Mouse (Mus musculus): ENCODE measurements around the gene Dmwd.

The Dmwd gene

DNA sequence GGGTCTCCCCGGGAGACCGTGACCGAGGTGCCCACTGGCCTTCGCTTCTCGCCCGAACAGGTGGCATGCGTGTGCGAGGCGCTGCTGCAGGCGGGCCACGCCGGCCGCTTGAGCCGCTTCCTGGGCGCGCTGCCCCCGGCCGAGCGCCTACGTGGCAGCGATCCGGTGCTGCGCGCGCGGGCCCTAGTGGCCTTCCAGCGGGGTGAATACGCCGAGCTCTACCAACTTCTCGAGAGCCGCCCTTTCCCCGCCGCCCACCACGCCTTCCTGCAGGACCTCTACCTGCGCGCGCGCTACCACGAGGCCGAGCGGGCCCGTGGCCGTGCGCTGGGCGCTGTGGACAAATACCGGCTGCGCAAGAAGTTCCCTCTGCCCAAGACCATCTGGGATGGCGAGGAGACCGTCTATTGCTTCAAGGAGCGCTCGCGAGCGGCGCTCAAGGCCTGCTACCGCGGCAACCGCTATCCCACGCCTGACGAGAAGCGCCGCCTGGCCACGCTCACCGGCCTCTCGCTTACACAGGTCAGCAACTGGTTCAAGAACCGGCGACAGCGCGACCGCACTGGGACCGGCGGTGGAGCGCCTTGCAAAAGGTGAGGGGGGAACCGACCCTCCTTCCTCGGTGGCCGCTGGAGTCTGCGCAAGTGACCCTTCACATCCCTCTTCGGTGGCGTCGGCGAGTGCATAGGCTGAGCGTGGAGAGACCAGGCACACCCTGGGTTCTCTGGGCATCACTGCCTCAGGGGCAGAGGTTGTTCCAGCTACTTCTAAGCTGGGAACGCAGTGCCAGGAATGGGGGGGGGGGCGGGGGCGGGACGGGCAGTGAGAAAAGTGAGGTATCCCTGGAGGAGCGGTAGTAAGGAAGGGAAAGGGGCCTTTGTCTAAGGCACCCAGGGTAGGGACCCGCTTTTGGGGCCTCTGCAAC lies 19.1 kb downstream of the Dmwd start:
- peak; percentile 41 for DNase-seq (ENCODE audit: low read depth, low spot score)

DNA sequence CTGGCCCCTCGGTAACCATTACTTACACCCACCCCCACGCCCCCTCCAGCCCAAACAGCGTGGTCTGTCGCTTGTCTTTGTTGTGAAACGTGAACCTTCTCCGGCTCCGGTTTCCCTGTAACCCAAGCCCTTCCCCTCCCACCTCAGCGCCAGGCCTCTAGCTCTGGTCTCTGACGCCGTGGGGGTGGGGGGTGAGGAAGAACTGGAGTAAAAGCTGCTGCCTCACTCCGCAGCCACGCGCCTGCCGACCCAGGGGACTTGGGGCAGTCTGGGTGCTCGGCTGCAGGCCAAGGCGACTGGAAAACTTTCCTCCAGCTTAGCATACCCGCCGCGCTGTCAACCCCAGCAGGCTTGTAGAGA lies 19.7 kb downstream of the Dmwd start:
- peak; percentile 79 for DNase-seq (ENCODE audit: low read depth, low spot score)

DNA sequence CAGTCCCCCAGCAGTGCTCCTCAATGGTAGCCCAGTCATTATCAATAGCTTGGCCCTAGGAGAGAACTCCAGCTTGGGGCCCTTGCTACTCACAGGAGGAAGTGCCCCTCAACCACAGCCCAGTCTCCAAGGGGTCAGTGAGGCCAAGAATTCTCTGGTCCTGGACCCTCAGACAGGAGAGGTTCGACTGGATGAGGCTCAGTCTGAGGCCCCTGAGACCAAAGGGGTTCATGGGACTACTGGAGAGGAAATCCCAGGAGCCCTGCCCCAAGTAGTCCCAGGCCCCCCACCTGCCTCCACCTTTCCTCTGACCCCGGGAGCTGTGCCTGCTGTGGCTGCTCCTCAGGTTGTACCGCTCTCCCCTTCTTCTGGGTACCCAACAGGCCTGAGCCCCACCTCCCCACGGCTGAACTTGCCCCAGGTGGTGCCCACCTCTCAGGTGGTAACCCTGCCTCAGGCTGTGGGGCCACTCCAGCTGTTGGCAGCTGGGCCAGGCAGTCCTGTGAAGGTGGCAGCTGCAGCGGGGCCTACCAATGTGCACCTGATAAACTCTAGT lies 20.5 kb downstream of the Dmwd start:
- DNase-seq (ENCODE audit: low read depth, low spot score) = no peak

DNA sequence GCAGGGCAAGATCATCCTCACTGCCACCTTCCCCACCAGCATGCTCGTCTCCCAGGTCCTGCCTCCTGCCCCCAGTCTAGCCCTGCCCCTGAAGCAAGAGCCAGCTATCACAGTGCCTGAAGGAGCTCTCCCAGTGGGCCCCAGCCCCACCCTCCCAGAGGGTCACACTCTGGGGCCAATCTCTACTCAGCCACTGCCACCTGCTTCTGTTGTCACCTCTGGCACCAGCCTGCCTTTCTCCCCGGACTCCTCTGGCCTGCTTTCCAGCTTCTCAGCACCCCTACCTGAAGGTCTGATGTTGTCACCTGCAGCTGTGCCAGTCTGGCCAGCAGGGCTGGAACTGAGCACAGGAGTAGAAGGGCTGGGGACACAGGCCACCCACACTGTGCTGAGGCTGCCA lies 21.2 kb downstream of the Dmwd start:
- DNase-seq (ENCODE audit: low read depth, low spot score) = no peak

DNA sequence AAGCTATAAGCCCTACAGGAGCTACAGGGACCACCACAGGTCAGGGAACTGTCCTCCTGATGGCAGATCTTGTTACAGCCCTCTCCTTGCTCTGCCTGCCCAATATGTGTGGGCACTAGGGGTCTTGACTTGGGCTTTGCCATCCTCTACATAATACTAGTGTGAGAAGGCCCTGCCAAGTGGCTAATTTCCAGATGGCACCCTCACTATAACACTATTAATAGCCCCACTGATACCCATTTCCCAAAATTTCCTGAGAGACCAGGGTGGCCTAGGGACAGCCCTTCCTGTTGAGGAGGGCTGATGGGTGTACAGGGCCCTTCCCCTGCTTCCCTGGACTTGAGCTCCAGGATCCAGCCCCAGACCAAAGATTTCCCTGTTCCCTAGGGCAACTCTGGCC lies 21.8 kb downstream of the Dmwd start:
- DNase-seq (ENCODE audit: low read depth, low spot score) = no peak

DNA sequence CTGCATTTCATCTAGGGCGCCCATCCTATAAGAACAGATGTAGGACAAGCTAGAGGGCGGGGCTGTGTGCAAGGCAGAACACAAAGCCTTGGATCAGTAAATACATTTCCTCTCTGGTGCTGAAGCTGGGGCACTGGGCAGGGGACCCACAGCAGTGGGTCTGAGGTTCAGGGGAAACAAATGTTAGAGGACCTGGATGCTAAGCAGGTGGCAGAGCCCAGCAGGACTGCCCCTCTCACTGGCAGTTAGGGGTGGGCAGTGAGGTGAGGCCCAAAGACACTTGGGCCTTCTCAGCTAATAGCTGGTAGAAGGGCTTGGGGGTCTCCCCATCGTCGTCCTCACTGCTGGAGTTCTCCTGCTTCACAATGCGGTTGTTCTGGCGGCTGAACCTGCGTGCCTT lies 22.8 kb downstream of the Dmwd start:
- no peak for DNase-seq (ENCODE audit: low read depth, low spot score)

DNA sequence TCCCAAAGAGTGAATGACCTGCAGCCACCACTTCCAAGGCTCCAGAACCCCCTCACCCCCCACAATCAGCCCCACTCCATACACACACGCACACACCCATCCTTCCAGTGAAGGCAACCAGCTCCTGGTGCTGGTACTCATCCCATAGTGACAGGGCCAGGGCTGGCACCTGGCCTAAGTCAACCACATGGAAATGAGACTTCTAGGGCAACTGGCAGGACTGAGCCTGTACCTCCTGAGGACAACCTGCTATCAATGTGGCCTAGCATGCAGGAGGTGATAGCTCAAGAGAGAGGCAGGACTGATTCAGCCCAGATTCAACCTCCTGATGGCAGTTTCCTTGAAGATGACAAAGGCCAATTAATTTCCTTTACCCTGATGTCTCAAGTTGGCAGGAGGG lies 24.3 kb downstream of the Dmwd start:
- DNase-seq (ENCODE audit: low read depth, low spot score) = no peak

DNA sequence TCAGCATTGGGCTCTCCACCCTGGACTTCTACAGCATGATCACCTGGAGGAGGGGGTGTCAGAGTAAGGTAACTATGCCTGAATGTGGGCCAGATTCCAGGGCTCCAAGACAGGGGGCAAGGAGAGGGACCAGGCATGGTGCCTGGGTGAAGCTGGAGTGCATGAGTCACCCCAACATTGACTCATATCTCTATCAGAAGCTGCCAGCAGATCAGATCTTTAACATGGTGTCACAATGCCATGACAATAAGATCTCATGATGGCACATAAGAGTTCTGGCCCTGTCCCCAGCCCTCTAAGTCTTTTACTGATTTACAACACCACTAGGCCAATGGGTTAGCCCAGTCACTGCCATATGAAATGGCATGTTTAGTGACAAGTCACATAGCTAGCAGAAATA lies 27.7 kb downstream of the Dmwd start:
- DNase-seq (ENCODE audit: low read depth, low spot score) = no peak

DNA sequence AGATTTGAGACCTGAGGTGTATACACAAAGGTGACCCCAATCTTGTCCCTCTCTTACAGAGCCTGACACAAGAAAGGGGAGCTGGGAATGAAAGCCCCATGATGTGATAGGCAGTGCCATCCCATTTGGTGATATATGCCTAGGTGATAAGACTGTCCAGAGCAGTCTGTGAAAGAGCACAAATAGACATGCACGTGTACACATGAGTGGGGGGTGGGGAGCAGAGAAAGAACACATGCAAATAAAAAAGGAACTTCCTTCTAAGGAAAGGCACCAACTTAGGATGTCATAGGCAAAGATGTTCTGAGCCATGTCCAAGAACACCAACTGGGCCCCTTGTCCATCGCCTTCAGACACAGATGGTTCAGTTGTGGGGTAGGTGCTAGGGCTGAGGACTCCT lies 28.5 kb downstream of the Dmwd start:
- DNase-seq (ENCODE audit: low read depth, low spot score) = no peak

DNA sequence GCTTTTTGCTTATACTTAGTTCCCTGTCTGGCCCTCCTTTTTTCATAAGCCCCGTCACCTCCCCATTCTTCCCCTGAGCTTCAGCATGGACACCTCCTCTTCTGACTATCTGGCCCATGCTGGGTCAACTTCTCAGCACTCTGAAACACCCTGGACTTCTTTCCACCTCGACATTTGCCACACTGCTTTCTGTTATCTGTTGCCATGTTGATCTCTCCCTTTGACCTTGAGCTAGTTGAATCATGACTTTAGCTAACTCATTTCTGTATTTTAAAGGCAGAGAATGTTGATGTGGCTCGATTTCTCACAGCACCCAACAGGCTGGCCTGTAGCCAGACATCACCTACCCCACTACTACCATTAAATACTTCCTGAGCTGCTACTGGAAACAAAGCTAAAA lies 31.4 kb downstream of the Dmwd start:
- DNase-seq (ENCODE audit: low read depth, low spot score) = no peak

DNA sequence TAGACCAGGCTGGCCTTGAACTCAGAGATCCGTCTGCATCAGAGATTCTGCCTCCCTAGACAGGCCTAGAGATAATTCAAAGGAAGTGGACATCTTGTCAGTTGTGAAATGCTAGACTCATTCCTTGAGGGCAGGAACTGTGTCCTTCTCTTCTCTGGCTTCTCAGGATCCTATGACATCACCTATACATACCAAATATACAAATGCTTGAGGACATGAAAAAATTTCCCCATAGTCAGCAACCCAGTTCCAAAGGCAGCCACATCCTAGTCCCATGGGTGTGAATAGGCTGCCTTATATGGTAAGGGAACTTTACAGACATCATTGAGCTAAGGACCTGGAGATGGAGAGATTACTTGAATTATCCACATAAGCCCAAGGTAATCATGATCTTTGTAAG lies 33.5 kb downstream of the Dmwd start:
- no peak for DNase-seq (ENCODE audit: low read depth, low spot score)

DNA sequence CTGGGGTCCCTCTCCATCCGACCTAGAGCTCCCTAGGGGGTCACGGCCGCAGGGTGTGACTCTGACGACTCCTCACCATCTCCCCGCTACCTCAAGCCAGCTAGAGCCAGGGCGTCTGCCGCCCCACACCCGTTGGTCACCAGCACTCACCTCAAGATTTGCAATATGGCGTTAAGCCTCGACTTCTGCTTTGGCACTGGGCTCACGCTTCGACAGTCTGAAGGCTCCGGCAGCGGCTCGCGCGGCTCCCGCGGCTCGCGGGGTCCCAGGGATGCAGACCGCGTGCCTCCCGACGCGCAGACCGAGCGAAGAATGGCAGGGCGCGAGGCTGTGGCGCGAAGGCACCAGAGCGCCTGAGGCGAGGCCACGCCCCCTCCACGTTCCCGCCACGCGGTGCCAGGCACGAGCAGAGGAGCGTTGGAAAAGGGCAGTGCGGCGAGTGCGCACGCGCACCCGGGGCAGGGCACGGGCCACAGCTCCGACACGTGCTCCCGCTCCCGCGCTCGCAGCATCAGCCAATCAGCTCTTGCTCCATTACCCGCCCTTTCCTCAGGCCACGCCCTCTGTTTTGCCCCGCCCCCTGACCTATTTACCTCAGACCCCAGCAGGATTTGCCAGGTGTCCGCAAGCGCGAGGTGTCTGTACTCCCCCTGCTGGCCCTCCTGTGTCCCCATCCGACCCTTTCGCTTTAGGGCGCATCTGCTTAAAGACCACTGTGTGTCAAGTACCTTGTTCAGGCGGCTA lies 42.2 kb downstream of the Dmwd start, which contains the start of gene Gm4969:
TSS of gene Gm4969 (minus strand) at position 341 of the 744 bp plus-strand sequence.
- DNase-seq (ENCODE audit: low read depth, low spot score) = peak; percentile 98

DNA sequence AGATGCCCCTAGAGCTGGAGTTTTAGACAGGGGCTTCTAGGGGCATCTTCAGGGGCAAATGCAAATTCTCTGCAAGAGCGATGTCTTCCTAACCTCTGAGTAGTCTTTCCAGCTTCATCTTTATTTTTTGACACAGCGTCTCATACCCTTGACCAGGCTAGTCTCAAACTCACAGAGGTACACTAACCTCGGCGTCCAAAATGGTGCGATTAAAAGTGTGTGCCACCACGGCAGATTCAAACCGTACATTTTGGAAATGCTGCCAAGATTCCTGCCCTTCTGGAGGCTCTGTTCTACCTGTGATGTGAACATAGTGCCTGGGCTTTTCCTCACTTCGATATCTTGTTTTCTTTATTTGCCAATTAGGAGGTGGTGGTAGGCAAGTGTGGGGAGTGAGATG lies 43.1 kb downstream of the Dmwd start:
- peak; percentile 10 for DNase-seq (ENCODE audit: low read depth, low spot score)

DNA sequence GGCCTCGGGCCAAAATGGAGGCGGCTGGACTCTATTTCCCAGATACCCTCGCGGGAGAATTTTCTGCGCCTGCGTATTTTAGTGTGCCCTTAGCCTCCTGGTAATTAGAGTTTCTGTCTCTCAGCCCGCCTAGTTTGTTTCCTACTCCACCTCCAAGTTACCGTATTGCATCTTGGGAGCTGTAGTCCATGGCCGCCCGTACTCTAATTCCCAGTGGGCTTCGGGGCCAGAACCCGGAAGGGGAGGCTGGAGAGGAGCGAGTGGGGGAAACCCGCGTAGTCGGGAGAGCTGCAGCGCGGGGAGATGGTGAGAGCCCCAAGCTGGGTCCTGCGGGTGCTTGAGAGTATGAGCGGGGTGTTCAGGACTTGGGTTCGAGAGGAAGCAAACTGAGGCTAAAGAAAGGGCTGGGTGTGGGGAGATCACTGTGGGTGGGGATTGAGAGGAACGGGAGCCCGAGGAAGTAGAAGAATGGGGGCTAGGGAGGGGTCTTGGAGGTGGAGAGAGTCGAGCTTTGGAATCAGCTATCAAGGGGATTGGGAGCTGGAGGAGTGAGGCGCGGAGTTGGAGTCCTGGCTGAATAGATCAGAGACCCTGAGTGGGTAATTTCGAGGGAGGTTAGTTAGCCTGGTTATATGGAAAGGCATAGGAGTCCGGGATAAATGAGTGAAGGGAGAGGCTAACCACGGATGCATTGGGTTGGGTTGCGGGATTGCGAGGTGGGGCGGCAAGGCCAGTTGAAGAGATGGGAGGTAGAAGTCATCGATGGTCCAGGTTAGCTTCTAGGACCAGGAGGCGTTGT lies 43.8 kb downstream of the Dmwd start, which contains the start of gene Fbxo46:
TSS of gene Fbxo46 (plus strand) at position 229 of the 799 bp plus-strand sequence.
- peak; percentile 99 for DNase-seq (ENCODE audit: low read depth, low spot score)

DNA sequence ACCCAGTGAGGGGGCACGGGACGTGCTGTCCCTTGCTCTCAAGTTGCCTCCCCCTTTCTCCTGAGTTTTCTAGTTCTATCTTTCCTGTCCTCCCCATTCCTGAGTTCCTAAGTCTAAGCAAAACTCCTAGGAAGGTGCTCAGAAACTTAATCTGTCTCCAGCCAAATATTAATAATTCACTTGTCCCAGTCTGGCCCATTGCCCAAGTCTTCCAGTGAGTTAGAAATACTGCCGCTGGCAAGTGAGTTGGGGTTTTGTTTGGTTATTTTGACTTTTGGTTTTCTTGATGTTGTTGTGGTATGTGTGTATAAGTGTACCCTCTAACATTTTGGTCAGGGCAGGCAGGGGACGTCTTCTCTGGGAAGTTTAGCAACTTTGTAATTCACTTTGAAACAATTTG lies 45.7 kb downstream of the Dmwd start:
- no peak for DNase-seq (ENCODE audit: low read depth, low spot score)

DNA sequence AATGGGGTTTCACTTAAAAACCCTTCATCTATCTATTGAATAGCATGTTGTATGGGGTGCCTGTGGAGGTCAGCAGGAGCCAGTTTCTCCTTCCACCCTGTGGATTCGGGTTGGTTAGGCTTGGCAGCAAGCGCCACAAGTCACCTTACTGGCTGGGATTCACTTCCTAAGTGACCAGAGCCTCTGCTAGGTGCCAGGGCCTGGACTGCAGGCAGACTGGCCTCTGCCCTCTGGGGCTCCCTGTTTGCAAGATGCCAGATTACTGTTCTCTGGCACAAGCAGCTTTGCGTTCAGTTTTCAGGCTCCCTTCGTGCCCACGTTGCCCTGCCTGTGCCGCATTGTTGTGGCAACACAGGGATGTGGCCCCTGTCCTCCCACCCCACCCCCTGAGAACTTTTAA lies 48.7 kb downstream of the Dmwd start:
- DNase-seq (ENCODE audit: low read depth, low spot score) = no peak

DNA sequence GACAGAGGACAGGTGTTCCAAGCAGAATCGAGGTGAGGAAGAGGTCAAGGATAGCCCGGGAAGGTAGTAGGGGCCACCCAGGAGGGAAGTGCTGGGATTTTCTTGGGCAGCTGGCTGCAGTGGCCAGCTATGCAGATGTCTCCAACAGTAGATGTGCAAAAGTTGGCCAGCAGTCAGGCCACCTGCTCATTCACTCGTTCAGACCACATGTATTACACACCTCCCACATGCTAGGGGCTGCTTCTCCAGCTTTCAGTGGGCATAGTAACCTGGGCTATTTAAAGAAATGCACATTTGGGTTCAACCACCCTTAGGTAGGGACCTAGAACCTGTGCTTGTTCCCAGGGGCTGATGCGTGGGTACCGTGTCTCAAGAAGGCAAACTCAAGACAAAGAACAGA lies 51.7 kb downstream of the Dmwd start:
- no peak for DNase-seq (ENCODE audit: low read depth, low spot score)

DNA sequence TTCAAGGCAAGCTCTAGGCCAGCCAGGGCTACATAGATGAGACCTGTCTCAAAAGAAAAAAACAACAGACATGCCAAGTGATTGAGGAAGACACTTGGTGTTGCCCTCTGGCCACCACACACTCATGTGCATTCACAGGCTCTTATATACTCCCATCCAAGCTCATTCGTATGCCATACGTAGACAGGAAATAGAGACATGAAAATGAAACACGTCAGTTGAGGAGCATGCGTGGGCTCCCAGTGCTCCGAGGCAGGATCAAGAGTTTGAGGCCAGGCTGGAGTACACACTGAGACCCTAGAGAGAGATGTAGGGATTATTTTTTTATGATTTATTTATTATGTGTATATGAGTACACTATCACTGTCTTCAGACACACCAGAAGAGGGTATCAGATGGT lies 53.4 kb downstream of the Dmwd start:
- DNase-seq (ENCODE audit: low read depth, low spot score) = no peak

DNA sequence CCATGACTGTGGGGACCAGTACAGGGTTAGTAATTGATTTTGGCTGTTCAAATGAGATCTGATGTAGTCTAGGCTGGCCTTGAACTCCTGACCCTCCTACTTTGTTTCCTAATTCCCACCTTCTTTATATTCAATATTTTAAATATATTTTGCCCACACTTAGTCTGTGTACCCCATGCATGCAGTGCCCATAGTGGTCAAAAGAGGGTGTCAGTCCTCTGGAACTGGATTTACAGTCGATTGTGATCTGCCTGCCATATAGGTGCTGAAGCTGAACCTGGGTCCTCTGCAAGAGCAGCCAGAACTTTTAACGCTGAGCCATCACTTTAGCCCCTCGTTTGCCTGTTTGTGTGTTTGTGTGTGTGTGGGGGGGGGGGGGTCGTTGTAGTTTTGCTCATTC lies 54.6 kb downstream of the Dmwd start:
- peak; percentile 57 for DNase-seq (ENCODE audit: low read depth, low spot score)

DNA sequence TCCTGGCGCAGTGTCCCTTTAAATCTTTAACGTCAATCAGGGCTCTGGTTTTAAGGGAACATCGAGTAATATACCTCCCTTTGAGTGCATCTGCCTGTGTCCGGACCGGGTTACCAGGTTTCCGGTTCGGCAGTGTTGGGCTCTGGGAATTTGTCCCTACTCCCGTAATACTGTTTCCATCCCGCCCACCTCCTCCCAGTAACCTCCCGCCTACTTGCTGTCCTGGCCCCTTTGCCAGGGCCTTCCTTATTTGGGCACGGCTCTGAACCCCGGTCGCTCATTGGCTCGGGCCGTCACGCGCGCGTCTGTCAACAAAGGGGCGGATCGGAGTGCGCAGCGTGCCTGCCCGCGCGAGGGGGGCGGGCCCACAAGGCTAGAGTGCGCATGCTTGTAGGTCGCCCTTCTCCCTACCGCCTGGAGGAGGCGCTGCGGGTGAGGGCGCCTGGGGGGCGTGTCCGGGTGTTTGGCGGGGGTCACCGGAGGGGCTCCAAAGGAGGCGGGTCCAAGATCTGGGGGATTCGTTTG lies 55.4 kb downstream of the Dmwd start:
- DNase-seq (ENCODE audit: low read depth, low spot score) = peak; percentile 100
